Mouse (Mus musculus) megakaryocyte progenitor cell, adult 5-6 weeks (primary cell): ENCODE results near the gene 9130409I23Rik. TPM values are rescaled to one million over a fixed set of nuclear protein-coding genes. Genes with fewer than 3 reads are reported as not detected.

ENCODE experiments used
- ATAC-seq: replicated peaks from 2 replicates; pipeline ENCODE4 v1.8.0; 2016; ENCODE audit warnings: mild to moderate bottlenecking, moderate TSS enrichment, inconsistent platforms; ENCODE audit not compliant: poor library complexity
- total RNA-seq, 2 experiments: library from RNA; stranded (forward) in 1 of 2; stranded (reverse) in 1 of 2; fragments of 157-497, 149-512 nt in 1 of 2; fragments of 200-1000 nt in 1 of 2; gene quantifications; 2 replicates each; pipeline versions ENCODE4 v1.2.3 to v1.2.4; 2015 to 2017

Gene 9130409I23Rik
- total RNA-seq (2015) (not detected in 2 replicates), total RNA-seq (2017) (not detected in 2 replicates)

DNA sequence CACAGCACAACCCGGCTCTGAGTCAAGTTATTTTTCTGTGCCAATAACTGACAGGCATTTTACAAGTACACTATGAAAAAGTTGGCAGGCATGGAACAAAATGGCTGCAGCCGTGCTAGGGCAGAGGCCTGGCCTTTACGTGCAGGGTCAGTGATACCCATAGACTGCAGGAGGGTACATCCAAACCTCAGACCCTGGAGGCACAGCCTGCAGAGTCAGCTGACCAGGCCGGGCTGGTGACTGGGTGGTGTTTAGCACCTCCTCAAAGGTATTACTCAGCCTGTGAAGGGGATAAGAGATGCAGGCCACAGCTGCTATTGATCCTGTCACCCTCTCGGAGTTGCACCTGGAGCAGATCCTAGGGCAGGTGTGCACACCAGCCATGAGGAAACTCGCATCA, at the start of gene 9130409I23Rik:
Gene 9130409I23Rik, plus strand, starts transcription at position 301 of the 400 bp plus-strand sequence.
- ATAC-seq, result no peak

DNA sequence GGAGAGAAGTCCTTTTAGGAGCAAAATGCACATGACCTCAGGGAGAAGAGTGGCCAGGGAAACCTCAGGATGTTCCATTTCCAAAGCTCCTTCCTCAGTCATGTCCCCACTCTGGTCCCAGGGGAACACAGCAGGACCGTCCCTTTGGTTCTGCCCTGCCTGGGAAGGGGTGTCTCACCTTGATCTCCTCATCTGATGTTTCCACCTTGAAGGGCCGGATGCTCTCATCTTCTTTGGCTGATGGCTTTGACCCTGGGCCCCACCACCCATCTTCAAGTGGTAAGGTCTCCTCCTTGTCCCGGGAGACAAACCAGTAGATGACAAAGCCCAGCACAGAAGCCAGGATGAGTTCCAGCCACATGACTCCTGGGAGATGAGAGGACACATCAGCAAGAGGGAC, 49.4 kb upstream of the 9130409I23Rik start:
- ATAC-seq, result no peak

GRCm38 (mm10) chr1:181003790-181004189, 47.2 kb upstream of the 9130409I23Rik start:
- no peak for ATAC-seq

- peak; percentile 46 for ATAC-seq
Measured at GRCm38 (mm10) chr1:181005331-181005730, 45.7 kb upstream of the 9130409I23Rik start.

DNA sequence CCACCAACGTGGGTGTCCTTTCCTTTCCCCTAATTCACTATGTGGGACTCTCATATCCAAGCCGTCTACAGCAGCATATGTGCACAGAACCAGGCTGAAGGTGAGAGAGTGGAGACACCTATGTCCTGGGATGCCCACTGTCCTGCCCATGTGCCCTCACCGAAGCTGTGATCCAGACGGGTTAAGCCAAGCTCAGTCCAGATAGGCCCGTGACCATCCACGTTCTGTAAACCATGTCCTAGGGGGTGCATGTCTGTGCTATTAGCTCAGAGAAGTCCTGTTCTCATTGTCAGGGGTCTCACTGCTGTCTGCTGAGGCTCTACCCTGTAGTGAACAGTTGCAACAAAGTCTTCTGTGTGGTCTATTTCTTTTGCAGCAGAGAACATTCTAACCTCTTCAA, 43.2 kb upstream of the 9130409I23Rik start:
- ATAC-seq, result no peak

GRCm38 (mm10) chr1:181008266-181008665, 42.8 kb upstream of the 9130409I23Rik start:
- no peak for ATAC-seq

GRCm38 (mm10) chr1:181009011-181009590, 41.9 kb upstream of the 9130409I23Rik start:
- ATAC-seq, result no peak

- peak; percentile 43 for ATAC-seq
Measured at GRCm38 (mm10) chr1:181009754-181010153, 41.3 kb upstream of the 9130409I23Rik start.

DNA sequence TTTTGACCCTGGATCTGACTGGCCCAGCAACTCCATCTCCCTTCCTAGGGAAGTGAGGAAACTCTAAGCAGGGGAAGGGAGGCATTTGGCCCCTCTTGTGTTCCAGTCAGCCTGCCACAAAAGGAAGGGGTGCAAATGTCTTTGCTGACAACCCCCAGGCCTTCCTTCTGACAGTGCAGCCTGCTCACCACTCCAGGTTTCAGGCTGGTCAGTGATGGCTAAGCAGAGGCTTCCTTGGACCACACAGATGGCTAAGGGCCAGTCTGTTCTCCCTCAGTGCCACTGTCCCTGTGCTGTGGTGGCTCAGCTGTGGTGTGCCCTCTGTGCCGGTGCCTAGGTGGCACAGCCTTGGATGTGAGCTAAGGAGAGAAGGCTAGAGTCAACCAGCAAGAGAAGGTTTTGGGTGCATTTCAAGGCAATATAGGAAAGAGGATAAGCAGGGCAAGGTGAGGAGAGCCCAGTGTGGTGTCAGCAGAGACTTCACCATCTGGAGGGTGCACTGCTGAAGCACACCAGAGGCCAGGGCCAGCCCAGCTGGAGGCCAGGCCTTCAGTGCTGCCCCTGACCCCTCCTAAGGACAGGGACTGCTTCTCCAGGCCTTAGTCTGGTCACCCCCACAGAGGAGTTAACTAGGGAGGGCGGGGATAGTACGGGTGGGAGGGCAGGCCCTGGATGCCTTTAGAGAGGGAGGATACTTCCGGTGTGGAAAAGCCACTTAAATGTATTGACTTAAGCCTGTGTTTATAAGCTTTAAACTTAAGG, 40.7 kb upstream of the 9130409I23Rik start:
- ATAC-seq, result no peak

DNA sequence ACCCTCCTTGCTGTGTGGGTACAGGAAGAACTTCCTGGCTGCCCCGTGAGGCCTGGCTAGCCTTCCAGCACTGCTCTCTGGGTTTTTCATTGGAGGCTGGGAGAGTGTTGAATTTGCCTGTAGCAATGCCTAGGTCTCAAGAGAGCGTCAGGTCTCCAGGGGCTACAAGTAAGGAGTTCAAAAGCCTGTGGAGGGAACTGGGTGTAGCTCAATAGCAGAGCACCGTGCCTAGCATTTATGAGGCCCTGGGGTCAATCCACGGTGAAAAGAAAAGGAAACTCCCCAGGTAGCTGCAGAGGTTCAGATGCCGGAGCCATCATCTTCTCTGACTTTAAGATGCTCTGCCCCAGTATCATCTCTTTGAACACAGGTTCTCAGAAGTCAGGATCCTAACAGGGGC, 39.4 kb upstream of the 9130409I23Rik start:
- no peak for ATAC-seq

GRCm38 (mm10) chr1:181012416-181012815, 38.6 kb upstream of the 9130409I23Rik start:
- ATAC-seq, result no peak

- ATAC-seq, result no peak
Measured at GRCm38 (mm10) chr1:181013446-181013845, 37.6 kb upstream of the 9130409I23Rik start.

GRCm38 (mm10) chr1:181014731-181015500, 36.1 kb upstream of the 9130409I23Rik start:
- no peak for ATAC-seq

- no peak for ATAC-seq
Measured at GRCm38 (mm10) chr1:181015558-181015957, 35.5 kb upstream of the 9130409I23Rik start.

DNA sequence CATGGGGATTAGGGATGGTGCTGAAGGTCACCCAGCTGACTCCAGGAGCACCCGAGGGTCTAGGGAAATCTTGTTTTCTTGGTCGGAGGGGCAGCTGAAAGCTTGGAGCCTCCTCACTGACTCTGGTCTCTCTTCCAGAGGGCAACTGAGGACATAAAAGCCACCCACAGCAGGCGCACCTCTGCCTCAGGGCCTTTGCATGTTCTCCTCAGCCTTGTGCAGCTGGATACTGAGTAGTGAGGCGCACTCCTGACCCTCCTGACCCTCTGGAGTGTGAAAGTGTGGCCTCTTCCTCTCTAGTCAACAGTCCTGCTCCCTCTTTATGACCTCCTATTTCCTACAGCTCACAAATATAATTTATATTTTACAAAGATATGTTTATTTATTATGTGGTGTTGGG, 35.0 kb upstream of the 9130409I23Rik start:
- no peak for ATAC-seq

- ATAC-seq, result peak; percentile 43
Measured at GRCm38 (mm10) chr1:181016532-181017131, 34.4 kb upstream of the 9130409I23Rik start.

DNA sequence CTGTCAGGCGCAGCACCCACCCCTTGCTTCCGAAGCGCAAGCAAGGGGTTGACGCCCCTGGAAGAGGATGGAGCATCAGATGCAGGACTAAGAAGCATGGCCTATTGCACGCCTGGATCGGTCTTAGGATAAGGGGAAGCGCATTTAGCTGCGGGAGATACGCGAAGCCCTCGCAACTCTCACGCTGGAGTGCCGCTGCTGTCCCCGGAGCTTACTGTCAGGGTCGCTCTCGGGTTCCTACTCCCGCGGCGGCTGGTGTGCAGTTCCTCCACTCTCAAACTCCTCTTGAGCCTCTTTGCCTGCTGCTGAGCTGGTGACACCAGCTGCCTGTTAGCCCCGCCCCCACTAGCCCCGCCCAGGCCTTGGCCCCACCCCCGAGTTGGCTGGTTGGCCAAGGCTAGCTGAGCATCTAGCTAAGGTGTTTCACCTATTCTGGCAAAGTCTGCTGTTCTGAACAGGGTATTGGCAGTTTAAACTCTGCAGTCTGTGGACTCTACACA, 33.8 kb upstream of the 9130409I23Rik start:
- ATAC-seq, result peak; percentile 64

- no peak for ATAC-seq
Measured at GRCm38 (mm10) chr1:181017890-181018420, 33.1 kb upstream of the 9130409I23Rik start.

DNA sequence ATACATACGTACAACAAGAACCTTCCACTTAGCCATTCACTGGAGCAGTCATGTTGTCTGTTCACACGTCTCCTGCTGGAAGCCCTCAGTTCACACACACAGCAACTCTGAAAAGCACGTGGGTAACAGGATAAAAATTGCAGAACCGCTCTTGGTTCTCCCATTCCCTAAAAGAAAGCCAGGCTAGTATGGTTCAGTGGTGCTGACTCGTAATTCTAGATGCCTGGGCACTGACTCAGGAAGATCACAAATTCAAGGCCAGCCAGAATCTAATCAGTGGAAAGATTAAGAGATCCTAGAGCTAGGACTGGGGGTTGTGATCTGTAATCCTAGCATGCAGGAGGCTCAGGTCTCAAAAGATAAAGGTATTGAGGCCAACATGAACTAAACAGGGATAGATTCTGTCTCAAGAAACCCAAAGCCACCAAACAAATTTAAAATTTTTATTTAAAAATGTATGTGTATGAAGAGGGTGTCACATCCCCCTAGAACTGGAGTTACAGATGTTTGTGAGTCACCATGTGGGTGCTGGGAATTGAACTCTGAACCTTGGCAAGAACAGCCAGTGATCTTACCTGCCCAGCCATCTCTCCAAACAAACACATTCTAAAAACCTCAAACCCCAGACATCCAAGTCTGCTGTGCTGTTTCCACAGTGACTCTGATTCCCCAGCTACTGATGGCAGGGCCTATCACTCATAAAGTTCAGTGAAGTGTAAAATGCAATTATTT, 30.1 kb upstream of the 9130409I23Rik start, which contains the start of gene Ephx1:
Gene Ephx1, minus strand, starts transcription at position 149 of the 732 bp plus-strand sequence.
- ATAC-seq, result no peak

DNA sequence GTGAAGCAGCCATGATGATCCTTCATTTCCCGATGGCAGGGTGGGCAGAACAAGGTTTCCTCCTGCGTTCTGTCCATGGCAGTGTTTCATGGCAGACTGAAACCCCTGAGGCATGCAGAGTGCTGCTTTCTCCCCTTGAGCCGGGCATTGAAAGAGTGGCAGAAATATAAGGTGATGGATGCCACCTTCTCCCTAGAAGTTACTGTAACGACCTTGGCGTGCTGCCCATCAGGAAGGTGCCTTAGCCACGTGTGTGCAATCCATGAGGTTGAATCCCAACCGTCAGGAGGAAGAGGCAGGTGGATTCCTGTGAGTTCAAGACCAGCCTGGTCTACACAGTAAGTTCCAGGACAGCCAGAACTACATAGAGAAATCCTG, 29.6 kb upstream of the 9130409I23Rik start:
- no peak for ATAC-seq
